Mouse (Mus musculus) erythroblast, embryonic 14.5 days (primary cell): ENCODE results near the gene Rassf8.

Experiments
- GATA1 ChIP-seq: IDR thresholded peaks from 2 replicates; pipeline ENCODE4 v1.6.1; 2012; ENCODE audit warnings: low read length, inconsistent platforms, mixed read lengths
- TAL1 ChIP-seq: IDR thresholded peaks from 3 replicates; pipeline ENCODE4 v1.6.1; 2012; ENCODE audit warnings: low read length, inconsistent platforms, mixed read lengths

- TF ChIP-seq TAL1 (no peak), GATA1 (no peak)
Observed at GRCm38 (mm10) chr6:145857428-145857827, 110.9 kb downstream of the Rassf8 start.
